Mouse (Mus musculus): ENCODE results near the gene Ndufc1. TPM values are rescaled to one million over a fixed set of nuclear protein-coding genes. Genes with fewer than 3 reads are reported as not detected.

Ndufc1 gene
- total RNA-seq (2023; ENCODE audit: inconsistent age), result 53.5 to 67.3 TPM (median 59.1 TPM) in 4 replicates

GRCm38 (mm10) chr3:51408561-51409183 lies at the start of gene Ndufc1:
TSS of gene Ndufc1 (minus strand) at chr3:51408988.

GRCm38 (mm10) chr3:51415098-51416072 lies 6.6 kb upstream of the Ndufc1 start, which contains the start of gene Naa15:
TSS of gene Naa15 (plus strand) at chr3:51415148.

GRCm38 (mm10) chr3:51396219-51397068 lies 12.3 kb downstream of the Ndufc1 start, which contains the start of gene Mgarp:
TSS of gene Mgarp (minus strand) at chr3:51396738.

Other genes starting within 250 kb of the Ndufc1 start
- gene Noct, start 184.5 kb downstream of the Ndufc1 start, total RNA-seq (2023; ENCODE audit: inconsistent age), result 2.9 to 3.3 TPM (median 3.3 TPM) in 4 replicates
- gene Elf2, start 68.3 kb downstream of the Ndufc1 start, total RNA-seq (2023; ENCODE audit: inconsistent age), result 123 to 135 TPM (median 129 TPM) in 4 replicates
- gene Mgarp, start 12.2 kb downstream of the Ndufc1 start, total RNA-seq (2023; ENCODE audit: inconsistent age), result 0.57 TPM in 1 of 4 replicates, not detected in the others
- 103 to 122 TPM (median 114 TPM) in 4 replicates for gene Naa15, start 6.2 kb upstream of the Ndufc1 start, total RNA-seq (2023; ENCODE audit: inconsistent age)
- 26.3 to 34.6 TPM (median 28.0 TPM) in 4 replicates for gene Rab33b, start 74.9 kb upstream of the Ndufc1 start, total RNA-seq (2023; ENCODE audit: inconsistent age)
- gene Setd7, start 151.9 kb upstream of the Ndufc1 start, total RNA-seq (2023; ENCODE audit: inconsistent age), result 31.7 to 39.4 TPM (median 36.0 TPM) in 4 replicates